Comparison of ENCODE assay signal across 18 mouse cellular contexts in genomic region chr3:135990338-135990737, GRCm38 (mm10).
"Had no signal": no experiment of that assay in that cellular context is flagged by ENCODE, and none has a peak within 500 bp of the region (broad histone marks: within the 10 kb centered on the region; RNA-seq: fewer than 3 reads in every experiment).

No protein-coding gene starts in this region.

- H3K4me2 ChIP-seq: limb, embryonic 12.5 days; limb, embryonic 15.5 days; liver, embryonic 11.5 days; lung, embryonic 14.5 days; neural tube, embryonic 12.5 days; stomach, embryonic 15.5 days had no signal

- H3K4me3 ChIP-seq: limb, embryonic 12.5 days; limb, embryonic 15.5 days; neural tube, embryonic 12.5 days; stomach, embryonic 15.5 days had no signal

- H3K36me3 ChIP-seq: limb, embryonic 12.5 days; limb, embryonic 15.5 days; neural tube, embryonic 12.5 days; stomach, embryonic 15.5 days had no signal

- H3K9ac ChIP-seq: limb, embryonic 12.5 days; limb, embryonic 15.5 days; liver, embryonic 14.5 days; liver, postnatal 0 days; lung, embryonic 14.5 days; neural tube, embryonic 12.5 days; stomach, embryonic 15.5 days had no signal

- H3K4me1 ChIP-seq: neural tube, embryonic 12.5 days had no signal

- ATAC-seq: liver, postnatal 0 days; lung, postnatal 0 days had no signal

- H3K27ac ChIP-seq: kidney, postnatal 0 days; limb, embryonic 12.5 days; limb, embryonic 15.5 days; liver, embryonic 14.5 days; macrophage; neural tube, embryonic 12.5 days; stomach, embryonic 15.5 days had no signal

- DNase-seq: kidney, adult 2 months; kidney, postnatal 25 days; left cerebral cortex, postnatal 4 days; liver, postnatal 0 days; lung, embryonic 14.5 days; retina, postnatal 1 day; right cerebral cortex, postnatal 25 days; spleen, adult 18-20 months; thymus, postnatal 25 days had no signal

- H3K9me3 ChIP-seq: limb, embryonic 12.5 days; limb, embryonic 15.5 days; neural tube, embryonic 12.5 days; stomach, embryonic 15.5 days had no signal

- H3K27me3 ChIP-seq: limb, embryonic 12.5 days; limb, embryonic 15.5 days; neural tube, embryonic 12.5 days; stomach, embryonic 15.5 days had no signal
